In genomic region chr5:98949784-98950183, GRCm38 (mm10) we compare ENCODE assay signal across 24 mouse cellular contexts.
DNase-seq lines count a peak whose midpoint lies in the region; ATAC-seq and TF ChIP-seq lines count a peak whose summit lies in the region.
"Had no signal": no experiment of that assay in that cellular context is flagged by ENCODE, and none has a peak within 500 bp of the region (broad histone marks: within the 10 kb centered on the region; RNA-seq: fewer than 3 reads in every experiment).

No protein-coding gene starts in this region.

- peak; percentile 37 for DNase-seq in midbrain, embryonic 11.5 days (ENCODE audit: low spot score, missing footprints)
- DNase-seq in midbrain, postnatal 0 days (ENCODE audit: low spot score): no peak
- DNase-seq in NIH3T3 (ENCODE audit: low read depth): peak; percentile 49
- DNase-seq in heart, adult 9 months (ENCODE audit: low spot score in 2 of 2): no peak
- no peak for DNase-seq in spleen, postnatal 14 days (ENCODE audit: low spot score in 2 of 2)
- DNase-seq: adrenal gland, adult 2 months; adrenal gland, postnatal 10 days; adrenal gland, postnatal 25 days; cerebellum, adult 11 months; cerebellum, adult 18-20 months; cerebellum, adult 8-10 months; cerebellum, adult 9-11 months; cerebellum, postnatal 14 days; cerebellum, postnatal 36 days; embryo, embryonic 11 days; forebrain, postnatal 0 days had no signal

- H3K27me3 ChIP-seq in midbrain, embryonic 11.5 days (ENCODE audit: control insufficient read depth, insufficient read depth, low read length): no peaks in the 10 kb centered on the region
- no peaks in the 10 kb centered on the region for H3K27me3 ChIP-seq in midbrain, postnatal 0 days (ENCODE audit: insufficient read depth, low read length)
- no peaks in the 10 kb centered on the region for H3K27me3 ChIP-seq in myocyte (ENCODE audit: control insufficient read depth, insufficient read depth, insufficient read length)
- H3K27me3 ChIP-seq: CH12.LX; embryonic facial prominence, embryonic 13.5 days; embryonic facial prominence, embryonic 15.5 days; forebrain, embryonic 13.5 days; forebrain, embryonic 15.5 days had no signal

- H3K79me2 ChIP-seq in myocyte (ENCODE audit: control insufficient read depth, insufficient read depth): peaks cover 6% of the 10 kb centered on the region

- TF ChIP-seq CTCF in midbrain, postnatal 0 days (IDR thresholded peaks at IDR 0.05): no peak

- H3K9me3 ChIP-seq in midbrain, embryonic 11.5 days (ENCODE audit: control insufficient read depth, low read length): no peaks in the 10 kb centered on the region
- no peaks in the 10 kb centered on the region for H3K9me3 ChIP-seq in midbrain, postnatal 0 days (ENCODE audit: low read length)
- H3K9me3 ChIP-seq: embryonic facial prominence, embryonic 13.5 days; embryonic facial prominence, embryonic 15.5 days; forebrain, embryonic 13.5 days; forebrain, embryonic 15.5 days had no signal

- no peak for ATAC-seq in midbrain, embryonic 11.5 days (ENCODE audit: low FRiP score)
- no peak for ATAC-seq in midbrain, postnatal 0 days (ENCODE audit: low FRiP score)
- ATAC-seq: CD4-positive, CD25-positive, alpha-beta regulatory T cell, adult 4 months; forebrain, embryonic 13.5 days; forebrain, embryonic 15.5 days; forebrain, postnatal 0 days had no signal

- no peak overlapping the region for H3K4me3 ChIP-seq in midbrain, embryonic 11.5 days (ENCODE audit: low read depth, low read length)
- no peak overlapping the region for H3K4me3 ChIP-seq in midbrain, postnatal 0 days (ENCODE audit: low read depth, low read length)
- H3K4me3 ChIP-seq in myocyte: peak overlapping the region; percentile 26
- H3K4me3 ChIP-seq: embryonic facial prominence, embryonic 13.5 days; embryonic facial prominence, embryonic 15.5 days; forebrain, embryonic 13.5 days; forebrain, embryonic 15.5 days had no signal

- no peaks in the 10 kb centered on the region for H3K4me1 ChIP-seq in midbrain, embryonic 11.5 days (ENCODE audit: control insufficient read depth, insufficient read depth, low read length)
- no peaks in the 10 kb centered on the region for H3K4me1 ChIP-seq in midbrain, postnatal 0 days (ENCODE audit: insufficient read depth, low read length)
- H3K4me1 ChIP-seq: embryonic facial prominence, embryonic 13.5 days; embryonic facial prominence, embryonic 15.5 days; forebrain, embryonic 15.5 days had no signal

- H3K4me2 ChIP-seq in midbrain, embryonic 11.5 days: no peak overlapping the region
- no peak overlapping the region for H3K4me2 ChIP-seq in midbrain, postnatal 0 days (ENCODE audit: low read depth, low read length, poor library complexity, severe bottlenecking)
- peak overlapping the region; percentile 74 for H3K4me2 ChIP-seq in myocyte (ENCODE audit: low read depth)
- H3K4me2 ChIP-seq: embryonic facial prominence, embryonic 13.5 days; embryonic facial prominence, embryonic 15.5 days; forebrain, embryonic 13.5 days; forebrain, embryonic 15.5 days had no signal

- H3K27ac ChIP-seq in midbrain, embryonic 11.5 days (ENCODE audit: low read depth, low read length): no peak overlapping the region
- H3K27ac ChIP-seq in midbrain, postnatal 0 days (ENCODE audit: low read depth, low read length): no peak overlapping the region
- H3K27ac ChIP-seq: embryonic facial prominence, embryonic 13.5 days; embryonic facial prominence, embryonic 15.5 days; forebrain, embryonic 13.5 days; forebrain, embryonic 15.5 days had no signal

- H3ac ChIP-seq in myocyte (ENCODE audit: control insufficient read depth, insufficient read length): no peak overlapping the region

- WGBS in midbrain, embryonic 11.5 days: 90% methylated on average over 10 of the region's 10 CpGs
- WGBS in midbrain, postnatal 0 days: 93% methylated on average over 10 of the region's 10 CpGs

- no peaks in the 10 kb centered on the region for H3K36me3 ChIP-seq in midbrain, embryonic 11.5 days (ENCODE audit: control insufficient read depth, insufficient read depth, low read length)
- H3K36me3 ChIP-seq in midbrain, postnatal 0 days (ENCODE audit: insufficient read depth, low read length): no peaks in the 10 kb centered on the region
- H3K36me3 ChIP-seq in myocyte (ENCODE audit: control insufficient read depth, insufficient read depth): no peaks in the 10 kb centered on the region
- H3K36me3 ChIP-seq: embryonic facial prominence, embryonic 13.5 days; embryonic facial prominence, embryonic 15.5 days; forebrain, embryonic 15.5 days; G1E had no signal

- peak; percentile 44 for TF ChIP-seq POLR2A in myocyte (IDR thresholded peaks at IDR 0.05; ENCODE audit: insufficient read length, low read depth)

- H3K9ac ChIP-seq in midbrain, embryonic 11.5 days (ENCODE audit: low read length): no peak overlapping the region
- no peak overlapping the region for H3K9ac ChIP-seq in midbrain, postnatal 0 days (replicated peaks; ENCODE audit: low read length, poor library complexity, severe bottlenecking)
- H3K9ac ChIP-seq: embryonic facial prominence, embryonic 13.5 days; embryonic facial prominence, embryonic 15.5 days; forebrain, embryonic 13.5 days; forebrain, embryonic 15.5 days; forebrain, postnatal 0 days had no signal

TF ChIP-seq in myocyte, 11 proteins besides CTCF, POLR2A, EP300 and RAD21:
- peak; percentile 42 for TF ChIP-seq USF1 (IDR thresholded peaks at IDR 0.05; ENCODE audit: low read depth)
- TF ChIP-seq TCF3 (IDR thresholded peaks at IDR 0.05; ENCODE audit: insufficient read length, low read depth): no peak

Comparison
In these comparisons a context has a peak if more than half of its experiments do, and no peak if none do; other contexts are left out.
1. DNase-seq: peak in midbrain, embryonic 11.5 days (single experiment) and NIH3T3 (single experiment); none in midbrain, postnatal 0 days (single experiment), heart, adult 9 months (0 of 2) and spleen, postnatal 14 days (0 of 2).